ENCODE assay signal across 28 mouse cellular contexts in the genomic region with DNA sequence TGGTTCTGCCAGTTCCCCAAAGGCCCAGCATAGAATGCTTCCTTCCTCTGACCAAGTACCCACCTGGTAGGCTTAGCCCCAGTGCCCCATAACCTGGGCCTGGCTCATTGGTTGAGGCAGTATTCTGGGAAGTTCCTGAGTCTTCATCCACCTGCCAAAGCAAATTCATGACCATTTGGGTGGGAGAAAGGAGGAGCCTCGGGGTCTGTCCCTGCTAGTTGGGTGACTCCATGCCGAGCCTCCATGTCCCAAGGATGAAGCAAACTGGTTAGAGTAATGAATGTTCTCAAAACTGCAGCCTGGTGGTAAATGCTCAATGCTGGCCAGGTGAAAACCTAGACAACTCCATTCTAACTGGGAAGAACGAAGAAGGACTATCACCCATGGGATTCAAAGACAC. TPM values are rescaled to one million over a fixed set of nuclear protein-coding genes. Genes with fewer than 3 reads are reported as not detected.
"Had no signal": no experiment of that assay in that cellular context is flagged by ENCODE, and none has a peak within 500 bp of the region (broad histone marks: within the 10 kb centered on the region; RNA-seq: fewer than 3 reads in every experiment).

No protein-coding gene starts in this region.

- H3K27me3 ChIP-seq: heart, embryonic 13.5 days; heart, embryonic 15.5 days; hindbrain, embryonic 12.5 days; hindbrain, embryonic 15.5 days; kidney, embryonic 15.5 days; limb, embryonic 13.5 days; limb, embryonic 15.5 days; liver, embryonic 12.5 days had no signal

- H3K4me2 ChIP-seq: heart, embryonic 11.5 days; heart, embryonic 13.5 days; heart, embryonic 15.5 days; hindbrain, embryonic 12.5 days; hindbrain, embryonic 15.5 days; kidney, embryonic 15.5 days; limb, embryonic 13.5 days; limb, embryonic 15.5 days; liver, embryonic 12.5 days had no signal

- H3K27ac ChIP-seq: heart, adult 2 months; heart, embryonic 13.5 days; heart, embryonic 15.5 days; hindbrain, embryonic 10.5 days; hindbrain, embryonic 12.5 days; hindbrain, embryonic 15.5 days; hindbrain, postnatal 0 days; kidney, embryonic 15.5 days; kidney, postnatal 0 days; limb, embryonic 13.5 days; limb, embryonic 15.5 days; liver, embryonic 12.5 days; liver, embryonic 14.5 days had no signal

- H3K4me3 ChIP-seq: heart, adult 2 months; heart, embryonic 13.5 days; heart, embryonic 15.5 days; hindbrain, embryonic 10.5 days; hindbrain, embryonic 12.5 days; hindbrain, embryonic 15.5 days; kidney, embryonic 15.5 days; limb, embryonic 13.5 days; limb, embryonic 15.5 days; liver, embryonic 12.5 days had no signal

- H3K9ac ChIP-seq: heart, embryonic 13.5 days; heart, embryonic 15.5 days; hindbrain, embryonic 12.5 days; hindbrain, embryonic 15.5 days; kidney, embryonic 15.5 days; limb, embryonic 13.5 days; limb, embryonic 15.5 days; liver, embryonic 12.5 days; liver, embryonic 14.5 days had no signal

- DNase-seq: gastrocnemius, postnatal 14 days; gastrocnemius, postnatal 36 days; heart, adult 11 months; heart, adult 2 months; heart, postnatal 14 days; heart, postnatal 4 days; kidney, adult 11 months; kidney, adult 2 months; kidney, adult 9 months; kidney, postnatal 14 days; kidney, postnatal 36 days; layer of hippocampus, adult 9-11 months; layer of hippocampus, postnatal 36 days; left cerebral cortex, postnatal 4 days had no signal

- H3K9me3 ChIP-seq: heart, embryonic 13.5 days; heart, embryonic 15.5 days; hindbrain, embryonic 12.5 days; hindbrain, embryonic 15.5 days; kidney, embryonic 15.5 days; limb, embryonic 13.5 days; limb, embryonic 15.5 days; liver, embryonic 12.5 days had no signal

- ATAC-seq: hindbrain, postnatal 0 days; intestine, embryonic 16.5 days; liver, embryonic 12.5 days had no signal

RNA-seq across cellular contexts. Expression of gene Was, which starts 50.8 kb away (rescaled TPM):
- polyA plus RNA-seq: hindbrain, embryonic 12.5 days had no signal
